Mouse (Mus musculus) liver, embryonic 12.5 days (tissue): ENCODE data around the gene Trmt2b. TPM values are rescaled to one million over a fixed set of nuclear protein-coding genes. Genes with fewer than 3 reads are reported as not detected.
"Not testable (repeated sequence)": the region's sequence is repeated elsewhere in the genome, so short reads cannot be mapped to it uniquely, and the experiment has no call there.

Experiments used
- ATAC-seq: fragments of 200-750 bp; cut with Nextera tagmentation; 2 replicates; pipeline ENCODE4 v1.8.0; 2017; ENCODE audit warnings: moderate number of reproducible peaks, mild to moderate bottlenecking, moderate library complexity
- H3K27ac ChIP-seq: fragments of 300-500 bp; sonication (generic); 2 replicates; pipeline ENCODE4 v1.5.1; 2016; ENCODE audit warnings: mild to moderate bottlenecking
- H3K27me3 ChIP-seq: fragments of 300-500 bp; sonication (generic); replicated peaks from 2 replicates; pipeline ENCODE4 v1.6.1; 2016; ENCODE audit warnings: mild to moderate bottlenecking, moderate library complexity
- H3K36me3 ChIP-seq: fragments of 300-500 bp; sonication (generic); 2 replicates; pipeline ENCODE4 v1.6.1; 2016; ENCODE audit warnings: mild to moderate bottlenecking, moderate library complexity
- H3K4me1 ChIP-seq: fragments of 300-500 bp; sonication (generic); 2 replicates; pipeline ENCODE4 v1.6.1; 2016
- H3K4me2 ChIP-seq: fragments of 300-500 bp; sonication (generic); 2 replicates; pipeline ENCODE4 v1.6.1; 2016; ENCODE audit warnings: mild to moderate bottlenecking, moderate library complexity
- H3K4me3 ChIP-seq: fragments of 300-500 bp; sonication (generic); 2 replicates; pipeline ENCODE4 v1.5.1; 2016; ENCODE audit warnings: mild to moderate bottlenecking, moderate library complexity
- H3K9ac ChIP-seq: fragments of 300-500 bp; sonication (generic); 2 replicates; pipeline ENCODE4 v1.6.1; 2016; ENCODE audit warnings: mild to moderate bottlenecking, moderate library complexity
- H3K9me3 ChIP-seq: fragments of 300-500 bp; sonication (generic); replicated peaks from 2 replicates; pipeline ENCODE4 v1.6.1; 2016; ENCODE audit warnings: mild to moderate bottlenecking, moderate library complexity
- WGBS: fragments of 180-500 bp; shearing (Covaris S2); methylation state at CpG from one replicate; pipeline ENCODE4 v1.1.7; 2016; ENCODE audit not compliant: insufficient replicate concordance; 5-methylcytosine and 5-hydroxymethylcytosine counted together
- polyA plus RNA-seq: library from polyadenylated mRNA; unstranded; fragments of >200 nt; fragmentation: Nextera tagmentation; extraction: Ambion mirVana; gene quantifications from 2 replicates; pipeline ENCODE4 v1.2.1, GENCODE M21; 2016

Trmt2b gene
- polyA plus RNA-seq, 1 experiment from 2014 or later, result 11.3 TPM

DNA sequence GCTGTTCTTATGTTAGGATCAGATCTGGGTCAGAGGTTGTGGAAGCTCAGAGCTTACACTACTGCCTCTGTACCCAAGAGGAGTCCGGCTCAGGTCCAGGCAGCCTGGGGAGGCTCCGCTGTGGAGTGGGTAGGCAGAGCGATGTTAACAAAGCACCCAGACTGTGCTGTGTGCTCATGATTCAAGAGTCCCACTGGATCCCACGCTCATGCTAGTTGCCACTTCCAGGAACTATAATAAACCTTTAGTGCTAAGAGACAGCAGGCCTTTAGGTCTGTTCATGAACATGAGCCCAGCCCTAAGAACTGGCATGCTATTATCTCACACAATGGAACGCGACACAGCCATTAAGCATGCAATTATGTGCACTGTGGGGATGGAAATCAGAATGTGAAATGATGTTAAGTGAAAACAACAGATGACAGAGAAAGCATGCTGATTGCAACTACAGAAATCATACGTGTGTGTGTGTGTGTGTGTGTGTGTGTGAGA is 65.6 kb downstream of the Trmt2b start:
- no peak for ATAC-seq
- no peaks in the 10 kb centered on the region for H3K36me3 ChIP-seq
- H3K27me3 ChIP-seq, result no peaks in the 10 kb centered on the region
- H3K9me3 ChIP-seq, result no peaks in the 10 kb centered on the region
- no peak overlapping the region for H3K9ac ChIP-seq
- no peak overlapping the region for H3K27ac ChIP-seq
- 78% methylated on average over 7 of the region's 7 CpGs for WGBS
- peaks cover 12% of the 10 kb centered on the region for H3K4me1 ChIP-seq
- no peak overlapping the region for H3K4me3 ChIP-seq
- no peak overlapping the region for H3K4me2 ChIP-seq

- 51% methylated on average over 2 of the region's 2 CpGs for WGBS
- peaks cover 12% of the 10 kb centered on the region for H3K4me1 ChIP-seq
Observed at GRCm38 (mm10) chrX:134208491-134208890, 68.3 kb downstream of the Trmt2b start.

GRCm38 (mm10) chrX:134187201-134187600 is 89.6 kb downstream of the Trmt2b start, which contains the start of gene Arl13a:
Arl13a (plus strand) TSS chrX:134187501.
- WGBS, result 67% methylated on average over 9 of the region's 9 CpGs
- ATAC-seq, result not testable (repeated sequence)

More at GRCm38 (mm10) chrX:134208491-134208890, 68.3 kb downstream of the Trmt2b start:
- peak; percentile 91 for ATAC-seq
- no peak overlapping the region for H3K4me2 ChIP-seq
- H3K9ac ChIP-seq, result no peak overlapping the region
- H3K4me3 ChIP-seq, result no peak overlapping the region
- H3K9me3 ChIP-seq, result no peaks in the 10 kb centered on the region
- H3K36me3 ChIP-seq, result no peaks in the 10 kb centered on the region
- H3K27ac ChIP-seq, result peak overlapping the region; percentile 60
- no peaks in the 10 kb centered on the region for H3K27me3 ChIP-seq

GRCm38 (mm10) chrX:134174699-134175098 is 102.1 kb downstream of the Trmt2b start:
- no peaks in the 10 kb centered on the region for H3K27me3 ChIP-seq
- ATAC-seq, result no peak
- no peak overlapping the region for H3K4me2 ChIP-seq
- no peaks in the 10 kb centered on the region for H3K4me1 ChIP-seq
- no peak overlapping the region for H3K27ac ChIP-seq
- no peaks in the 10 kb centered on the region for H3K36me3 ChIP-seq
- 75% methylated on average over 1 of the region's 1 CpGs for WGBS
- no peak overlapping the region for H3K9ac ChIP-seq
- H3K9me3 ChIP-seq, result no peaks in the 10 kb centered on the region
- H3K4me3 ChIP-seq, result no peak overlapping the region

More at GRCm38 (mm10) chrX:134187201-134187600, 89.6 kb downstream of the Trmt2b start, which contains the start of gene Arl13a:
- H3K9ac ChIP-seq, H3K36me3 ChIP-seq, H3K9me3 ChIP-seq, H3K27ac ChIP-seq, H3K4me1 ChIP-seq, H3K27me3 ChIP-seq, H3K4me3 ChIP-seq, H3K4me2 ChIP-seq: not testable (repeated sequence)

Other genes starting within 250 kb of the Trmt2b start
- 38.3 and 40.2 TPM in 2 replicates for gene Cstf2, start 217.8 kb downstream of the Trmt2b start, polyA plus RNA-seq
- gene Xkrx, start 114.9 kb downstream of the Trmt2b start, polyA plus RNA-seq, result not detected in 2 replicates
- gene Arl13a, start 89.5 kb downstream of the Trmt2b start, polyA plus RNA-seq, result not detected in 2 replicates
- 0.06 and 0.18 TPM in 2 replicates for gene Nox1, start 55.0 kb downstream of the Trmt2b start, polyA plus RNA-seq
- gene Tmem35a, start 18.2 kb upstream of the Trmt2b start, polyA plus RNA-seq, result 0.32 and 0.53 TPM in 2 replicates
- gene Cenpi, start 31.1 kb upstream of the Trmt2b start, polyA plus RNA-seq, result 23.3 and 29.2 TPM in 2 replicates
- gene Drp2, start 127.6 kb upstream of the Trmt2b start, polyA plus RNA-seq, result 0.15 and 0.31 TPM in 2 replicates
- not detected in 2 replicates for gene Taf7l, start 199.5 kb upstream of the Trmt2b start, polyA plus RNA-seq